Mouse (Mus musculus) myocyte (in vitro differentiated cells): ENCODE measurements around the gene Irs2.

Experiments used
- E2F4 ChIP-seq: IDR thresholded peaks from one replicate; pipeline ENCODE4 v1.6.1; 2011; ENCODE audit warnings: mild to moderate bottlenecking, control low read depth, moderate library complexity; ENCODE audit not compliant: insufficient read depth
- POLR2A ChIP-seq: IDR thresholded peaks from one replicate; pipeline ENCODE4 v1.6.1; 2011; ENCODE audit warnings: low read depth, mild to moderate bottlenecking, control low read depth, moderate library complexity; ENCODE audit not compliant: insufficient read length
- USF1 ChIP-seq: IDR thresholded peaks from one replicate; pipeline ENCODE4 v1.6.1; 2011; ENCODE audit warnings: low read depth, mild to moderate bottlenecking, control low read depth, moderate library complexity

- no peak for TF ChIP-seq POLR2A
- TF ChIP-seq E2F4, result no peak
- no peak for TF ChIP-seq USF1
These were observed 2.0 kb downstream of the Irs2 start for GRCm38 (mm10) chr8:11006276-11006630.
